Mouse (Mus musculus) midbrain, embryonic 10.5 days (tissue): ENCODE data around the gene Gbx2. TPM values are rescaled to one million over a fixed set of nuclear protein-coding genes. Genes with fewer than 3 reads are reported as not detected.
A peak's percentile ranks its signal among the peaks of the same experiment; 100 is the strongest.

Experiments used
- DNase-seq: peaks from one replicate; pipeline ENCODE4 v3.0.0-alpha.2; 2017; ENCODE audit warnings: low spot score
- H3K27ac ChIP-seq: fragments of 300-500 bp; sonication (generic); replicated peaks from 2 replicates; pipeline ENCODE4 v1.5.1; 2016; ENCODE audit warnings: mild to moderate bottlenecking
- H3K27me3 ChIP-seq: fragments of 300-500 bp; sonication (generic); 2 replicates; pipeline ENCODE4 v1.6.1; 2016; ENCODE audit warnings: low read depth, mild to moderate bottlenecking; ENCODE audit not compliant: poor library complexity, severe bottlenecking
- H3K36me3 ChIP-seq: fragments of 300-500 bp; sonication (generic); 2 replicates; pipeline ENCODE4 v1.6.1; 2016; ENCODE audit warnings: mild to moderate bottlenecking, moderate library complexity
- H3K4me1 ChIP-seq: fragments of 300-500 bp; sonication (generic); 2 replicates; pipeline ENCODE4 v1.6.1; 2016
- H3K4me3 ChIP-seq: fragments of 300-500 bp; sonication (generic); 2 replicates; pipeline ENCODE4 v1.5.1; 2016; ENCODE audit warnings: mild to moderate bottlenecking, moderate library complexity
- H3K9me3 ChIP-seq: fragments of 300-500 bp; sonication (generic); replicated peaks from 2 replicates; pipeline ENCODE4 v1.6.1; 2016; ENCODE audit warnings: mild to moderate bottlenecking
- WGBS: fragments of 180-500 bp; shearing (Covaris S2); methylation state at CpG from one replicate; pipeline ENCODE4 v1.1.7; 2016; 5-methylcytosine and 5-hydroxymethylcytosine counted together
- polyA plus RNA-seq: library from polyadenylated mRNA; unstranded; fragments of >200 nt; fragmentation: Nextera tagmentation; extraction: Ambion mirVana; gene quantifications from 2 replicates; pipeline ENCODE4 v1.2.1, GENCODE M21; 2016

Gbx2 gene
- polyA plus RNA-seq, 1 experiment from 2014 or later = 4.6 TPM

DNA sequence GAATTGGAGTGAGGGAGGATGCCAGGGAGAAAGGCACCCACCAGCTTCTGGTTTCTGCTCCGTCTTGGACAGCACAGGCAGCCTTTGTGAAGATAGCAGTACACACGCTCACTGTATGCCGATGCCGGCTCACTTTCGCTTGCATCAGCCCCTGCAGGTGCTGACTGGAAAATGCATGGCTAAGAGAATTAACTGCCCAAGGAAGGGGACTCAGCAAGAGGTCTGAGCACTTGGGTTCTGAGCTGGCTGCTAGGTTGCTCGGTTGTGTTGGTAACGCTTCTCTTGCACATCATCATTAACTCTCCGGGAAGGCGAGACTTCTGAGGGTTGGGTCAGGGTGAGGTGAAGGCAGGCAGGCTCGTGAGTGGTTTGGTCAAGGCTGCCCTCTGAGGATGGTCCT is 9.2 kb downstream of the Gbx2 start:
- Histone ChIP-seq H3K9me3 (peaks cover 8% of the 10 kb centered on the region; the same call in 1 of the 2 replicates), H3K27me3 (peaks cover 100% of the 10 kb centered on the region), H3K27ac (no peak overlapping the region), H3K4me3 (0 out of 2 replicates have a peak overlapping the region, but pooled peaks have one; percentile 48), H3K36me3 (no peaks in the 10 kb centered on the region), H3K4me1 (peaks cover 50% of the 10 kb centered on the region)
- WGBS = 3% methylated on average over 10 of the region's 10 CpGs
- DNase-seq = no peak

DNA sequence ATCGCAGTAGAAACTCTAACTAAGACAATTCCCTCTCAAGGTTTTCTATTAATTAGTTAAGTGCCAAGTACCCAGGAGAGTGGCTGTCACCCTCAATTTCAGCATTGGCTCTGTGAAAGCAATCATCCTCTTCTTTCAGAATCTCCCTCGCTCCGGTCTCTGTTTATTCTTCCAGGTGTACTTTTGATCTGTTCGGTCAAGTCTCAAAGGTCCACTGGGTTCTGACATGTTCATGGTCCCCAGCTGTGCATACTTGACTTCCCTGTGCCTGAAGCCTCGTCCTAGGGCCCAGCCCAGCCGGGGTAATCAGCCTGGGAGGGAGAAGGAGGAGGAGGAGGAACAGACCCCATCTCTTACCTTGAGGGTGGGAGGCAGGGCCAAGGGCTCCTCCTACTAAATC is 11.8 kb downstream of the Gbx2 start:
- H3K27me3 ChIP-seq = peaks cover 95% of the 10 kb centered on the region
- WGBS = 78% methylated on average over 6 of the region's 6 CpGs
- no peak for DNase-seq

DNA sequence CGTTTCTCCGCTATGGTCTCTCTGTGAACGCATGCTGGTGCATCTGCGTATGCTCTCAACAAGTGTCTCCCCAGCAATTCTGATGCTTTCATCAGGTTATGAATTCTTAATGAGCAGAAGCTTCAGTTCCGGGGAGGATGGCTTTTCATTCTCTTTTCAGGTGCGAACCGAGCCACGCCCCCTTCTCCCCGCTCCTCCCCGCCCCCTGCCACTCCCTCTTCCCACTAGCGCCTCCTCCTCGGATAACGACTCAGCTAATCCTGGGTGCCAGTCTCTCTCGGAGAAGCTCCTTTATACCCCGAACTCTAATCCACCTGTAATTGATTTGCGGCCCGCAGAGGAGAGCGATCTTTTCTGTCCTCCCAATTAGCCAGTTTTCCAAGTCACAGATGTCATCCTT is 12.9 kb downstream of the Gbx2 start:
- H3K27me3 ChIP-seq = peaks cover 95% of the 10 kb centered on the region
- H3K4me3 ChIP-seq = no peak overlapping the region
- H3K36me3 ChIP-seq = no peaks in the 10 kb centered on the region
- no peak overlapping the region for H3K27ac ChIP-seq
- no peak for DNase-seq
- H3K9me3 ChIP-seq = peaks cover 8% of the 10 kb centered on the region; the same call in 1 of the 2 replicates
- peaks cover 17% of the 10 kb centered on the region for H3K4me1 ChIP-seq
- WGBS = 21% methylated on average over 17 of the region's 18 CpGs

More for the DNA sequence above, 11.8 kb downstream of the Gbx2 start:
- Histone ChIP-seq H3K27ac (no peak overlapping the region), H3K4me1 (peaks cover 27% of the 10 kb centered on the region), H3K4me3 (no peak overlapping the region), H3K36me3 (no peaks in the 10 kb centered on the region), H3K9me3 (peaks cover 8% of the 10 kb centered on the region; the same call in 1 of the 2 replicates)

DNA sequence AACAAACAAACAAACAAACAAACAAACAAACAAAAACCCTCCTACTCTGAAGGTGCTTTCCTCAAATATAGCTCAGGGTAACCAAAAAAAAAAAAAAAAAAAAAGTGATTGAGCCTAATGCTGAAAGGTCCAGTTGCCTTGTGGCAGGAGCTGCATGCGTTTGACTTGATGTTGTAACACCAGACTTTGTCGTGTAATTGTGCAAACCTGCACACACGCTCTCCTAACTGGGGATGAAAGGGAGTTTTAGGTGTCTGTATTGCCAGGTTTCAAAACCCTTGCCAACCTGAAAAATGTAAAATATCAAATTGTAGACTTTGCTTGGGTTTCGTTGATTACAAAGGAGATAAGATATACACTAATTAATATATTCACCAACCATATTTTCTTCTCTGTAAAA is 17.4 kb downstream of the Gbx2 start:
- DNase-seq = no peak
- Histone ChIP-seq H3K4me1 (no peaks in the 10 kb centered on the region), H3K27ac (no peak overlapping the region), H3K9me3 (peaks cover 2% of the 10 kb centered on the region; the same call in 1 of the 2 replicates), H3K27me3 (peaks cover 87% of the 10 kb centered on the region), H3K36me3 (no peaks in the 10 kb centered on the region), H3K4me3 (no peak overlapping the region)
- 73% methylated on average over 4 of the region's 4 CpGs for WGBS

DNA sequence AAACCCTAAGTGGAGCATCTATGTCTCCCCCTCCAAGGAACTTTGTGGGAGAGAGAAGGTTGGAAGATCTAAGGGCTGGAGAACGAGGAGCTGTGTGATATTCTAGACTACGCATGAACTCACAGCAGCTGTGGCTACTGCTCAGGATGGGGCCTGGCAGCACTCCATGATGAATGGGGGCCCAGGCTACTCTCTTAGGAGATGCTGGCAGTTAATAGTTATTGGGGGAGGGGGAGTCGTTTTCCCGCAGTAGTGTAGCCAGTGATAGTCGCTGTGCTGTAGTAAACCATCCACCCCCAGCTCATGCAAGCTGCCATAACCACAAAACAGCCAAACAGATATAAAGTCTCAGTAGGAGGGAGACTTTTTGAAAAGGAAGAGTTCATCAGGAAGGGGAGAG is 18.6 kb downstream of the Gbx2 start:
- H3K27me3 ChIP-seq = peaks cover 75% of the 10 kb centered on the region
- no peak for DNase-seq
- no peak overlapping the region for H3K27ac ChIP-seq

GRCm38 (mm10) chr1:89909796-89910195 is 21.2 kb downstream of the Gbx2 start:
- H3K4me3 ChIP-seq = no peak overlapping the region
- no peaks in the 10 kb centered on the region for H3K4me1 ChIP-seq
- no peak for DNase-seq
- no peak overlapping the region for H3K27ac ChIP-seq
- peaks cover 15% of the 10 kb centered on the region; the same call in 1 of the 2 replicates for H3K9me3 ChIP-seq
- no peaks in the 10 kb centered on the region for H3K36me3 ChIP-seq
- H3K27me3 ChIP-seq = peaks cover 50% of the 10 kb centered on the region
- WGBS = 90% methylated on average over 8 of the region's 8 CpGs

More for the DNA sequence above, 18.6 kb downstream of the Gbx2 start:
- 58% methylated on average over 5 of the region's 5 CpGs for WGBS
- Histone ChIP-seq H3K36me3 (no peaks in the 10 kb centered on the region), H3K9me3 (0 out of 2 replicates have a peak, but pooled peaks cover 2% of the 10 kb centered on the region), H3K4me3 (no peak overlapping the region), H3K4me1 (no peaks in the 10 kb centered on the region)

DNA sequence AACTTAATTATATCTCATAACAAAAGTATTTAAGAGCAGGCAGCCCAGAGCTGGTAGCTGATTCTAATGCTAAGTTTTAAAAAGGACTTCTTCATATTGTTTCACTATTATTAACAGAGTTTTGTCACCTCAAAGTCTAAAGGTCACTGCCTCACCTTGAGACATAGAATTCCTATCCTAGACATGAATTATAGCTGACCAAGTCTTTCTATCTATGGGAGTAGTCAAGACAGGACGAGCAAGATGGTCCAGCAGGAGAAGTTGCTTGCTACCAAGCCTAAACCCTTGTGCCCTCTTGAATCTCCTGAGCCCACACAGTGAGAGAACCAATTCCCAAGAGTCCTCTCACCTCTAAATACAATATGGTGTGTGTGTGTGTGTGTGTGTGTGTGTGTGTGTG is 28.3 kb downstream of the Gbx2 start:
- Histone ChIP-seq H3K27ac (no peak overlapping the region), H3K4me3 (no peak overlapping the region), H3K27me3 (peaks cover 33% of the 10 kb centered on the region), H3K4me1 (no peaks in the 10 kb centered on the region), H3K36me3 (no peaks in the 10 kb centered on the region), H3K9me3 (peaks cover 15% of the 10 kb centered on the region; the same call in 1 of the 2 replicates)
- no peak for DNase-seq
- 93% methylated on average over 1 of the region's 1 CpGs for WGBS

- no peaks in the 10 kb centered on the region for H3K36me3 ChIP-seq
- H3K4me3 ChIP-seq = no peak overlapping the region
- no peak overlapping the region for H3K27ac ChIP-seq
- H3K4me1 ChIP-seq = no peaks in the 10 kb centered on the region
- no peak for DNase-seq
- H3K9me3 ChIP-seq = peaks cover 12% of the 10 kb centered on the region; the same call in 1 of the 2 replicates
- H3K27me3 ChIP-seq = peaks cover 34% of the 10 kb centered on the region
- 91% methylated on average over 2 of the region's 2 CpGs for WGBS
These were observed 28.7 kb downstream of the Gbx2 start for GRCm38 (mm10) chr1:89902236-89902635.

DNA sequence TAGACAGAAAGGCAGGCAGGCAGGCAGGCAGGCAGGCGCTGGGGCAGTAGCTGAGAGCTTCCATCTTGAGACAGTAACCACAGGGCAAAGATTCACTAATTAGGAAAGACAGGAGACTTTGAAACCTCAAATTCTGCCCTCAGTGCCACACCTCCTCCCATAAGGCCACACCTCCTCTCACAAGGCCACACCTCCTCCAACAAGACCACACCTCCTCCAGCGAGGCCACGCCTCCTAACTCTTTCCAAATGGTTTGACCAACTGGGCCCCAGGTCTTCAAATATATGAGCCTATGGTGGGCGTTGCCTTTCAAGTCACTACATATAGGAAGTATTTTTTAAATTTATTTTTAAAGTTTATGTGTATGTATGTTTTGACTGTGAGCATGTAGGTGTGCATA is 29.6 kb downstream of the Gbx2 start:
- no peak for DNase-seq
- no peaks in the 10 kb centered on the region for H3K4me1 ChIP-seq
- H3K9me3 ChIP-seq = peaks cover 5% of the 10 kb centered on the region; the same call in 1 of the 2 replicates
- no peak overlapping the region for H3K4me3 ChIP-seq
- H3K27me3 ChIP-seq = peaks cover 37% of the 10 kb centered on the region
- no peak overlapping the region for H3K27ac ChIP-seq
- 84% methylated on average over 4 of the region's 4 CpGs for WGBS
- no peaks in the 10 kb centered on the region for H3K36me3 ChIP-seq

- Histone ChIP-seq H3K4me3 (no peak overlapping the region), H3K27ac (no peak overlapping the region), H3K36me3 (peaks cover 5% of the 10 kb centered on the region; the same call in 1 of the 2 replicates), H3K4me1 (no peaks in the 10 kb centered on the region), H3K9me3 (no peaks in the 10 kb centered on the region), H3K27me3 (peaks cover 51% of the 10 kb centered on the region)
- WGBS = 92% methylated on average over 11 of the region's 11 CpGs
- DNase-seq = no peak
These were observed 31.1 kb downstream of the Gbx2 start for GRCm38 (mm10) chr1:89899761-89900445.

- no peaks in the 10 kb centered on the region for H3K9me3 ChIP-seq
- DNase-seq = no peak
- peaks cover 5% of the 10 kb centered on the region; the same call in 1 of the 2 replicates for H3K36me3 ChIP-seq
- H3K4me1 ChIP-seq = peaks cover 1% of the 10 kb centered on the region; the same call in 1 of the 2 replicates
- no peak overlapping the region for H3K27ac ChIP-seq
- WGBS = 80% methylated on average over 2 of the region's 2 CpGs
- peaks cover 55% of the 10 kb centered on the region for H3K27me3 ChIP-seq
- H3K4me3 ChIP-seq = no peak overlapping the region
These were observed 31.9 kb downstream of the Gbx2 start for GRCm38 (mm10) chr1:89899036-89899435.

DNA sequence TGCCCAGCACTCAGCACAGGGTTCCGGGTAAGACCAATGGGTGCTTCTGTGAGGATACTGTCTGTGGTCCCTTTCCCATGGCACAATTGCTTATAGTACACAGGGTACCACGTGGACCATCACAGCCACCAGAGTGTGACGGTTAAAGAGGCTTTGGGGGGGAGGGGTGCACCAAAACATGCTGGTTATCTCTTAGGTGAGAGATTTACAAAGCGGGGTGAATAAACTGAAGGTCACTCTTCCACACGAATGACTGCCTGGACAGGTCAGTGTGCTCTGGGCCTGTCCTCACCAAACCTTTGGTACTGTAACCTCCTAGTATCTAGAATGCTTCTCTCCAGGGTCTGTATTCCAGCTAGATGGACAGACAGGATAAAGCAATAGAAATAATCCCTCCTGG is 35.2 kb downstream of the Gbx2 start:
- WGBS = 88% methylated on average over 5 of the region's 5 CpGs

GRCm38 (mm10) chr1:89892281-89892680 is 38.7 kb downstream of the Gbx2 start:
- H3K27ac ChIP-seq = peak overlapping the region; percentile 30; the same call in 1 of the 2 replicates
- 31% methylated on average over 7 of the region's 7 CpGs for WGBS
- no peaks in the 10 kb centered on the region for H3K9me3 ChIP-seq
- H3K4me1 ChIP-seq = peaks cover 32% of the 10 kb centered on the region
- peak; percentile 51 for DNase-seq
- peaks cover 47% of the 10 kb centered on the region for H3K36me3 ChIP-seq
- H3K4me3 ChIP-seq = no peak overlapping the region
- H3K27me3 ChIP-seq = peaks cover 93% of the 10 kb centered on the region

More for the DNA sequence above, 35.2 kb downstream of the Gbx2 start:
- H3K27me3 ChIP-seq = peaks cover 69% of the 10 kb centered on the region
- H3K4me3 ChIP-seq = no peak overlapping the region
- H3K27ac ChIP-seq = no peak overlapping the region
- no peaks in the 10 kb centered on the region for H3K9me3 ChIP-seq
- H3K4me1 ChIP-seq = peaks cover 32% of the 10 kb centered on the region
- DNase-seq = no peak
- H3K36me3 ChIP-seq = peaks cover 12% of the 10 kb centered on the region
